Mouse (Mus musculus) G1E (cell line): ENCODE results near the gene Wee1.

ENCODE experiments used
- CTCF ChIP-seq: IDR thresholded peaks from 2 replicates; pipeline ENCODE4 v1.5.1; 2012; ENCODE audit warnings: low read depth, low read length, inconsistent platforms, mixed read lengths
- GATA1 ChIP-seq: IDR thresholded peaks from 2 replicates; pipeline ENCODE4 v1.6.1; 2012; ENCODE audit warnings: borderline replicate concordance, low read length, inconsistent platforms, mixed read lengths
- GATA2 ChIP-seq: IDR thresholded peaks from 2 replicates; pipeline ENCODE4 v1.6.1; 2012; ENCODE audit warnings: low read depth, low read length, inconsistent platforms, borderline replicate concordance
- TAL1 ChIP-seq: conservative IDR thresholded peaks from 2 replicates; pipeline ENCODE4 v1.6.1; 2012; ENCODE audit warnings: low read depth, low read length, inconsistent platforms, mixed read lengths

DNA sequence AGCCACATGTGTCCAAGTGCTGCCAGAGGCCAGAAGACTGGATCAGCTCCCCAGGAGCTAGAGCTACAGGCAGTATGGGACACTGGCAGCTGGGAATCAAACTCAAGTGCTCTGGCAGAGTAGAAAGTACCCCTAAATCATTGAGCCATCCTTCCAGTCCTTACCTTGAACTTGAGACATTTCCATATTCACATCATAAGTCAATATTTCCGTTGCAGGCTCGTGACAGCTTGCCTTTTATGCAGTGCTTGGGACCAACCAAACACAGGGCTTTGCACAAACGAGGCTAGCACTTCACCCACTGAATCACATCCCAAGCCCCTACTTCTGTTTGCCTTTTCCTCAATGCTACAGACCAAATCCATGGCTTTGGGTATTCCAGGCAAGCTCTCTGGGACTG is 36.2 kb downstream of the Wee1 start:
- TF ChIP-seq GATA1 (no peak), CTCF (no peak), TAL1 (no peak), GATA2 (no peak)
